In genomic region chr11:100284988-100285387, GRCm38 (mm10) we compare ENCODE assay signal across 19 mouse cellular contexts. TPM values are rescaled to one million over a fixed set of nuclear protein-coding genes. Genes with fewer than 3 reads are reported as not detected.
DNase-seq lines count a peak whose midpoint lies in the region; ATAC-seq lines count a peak whose summit lies in the region.
"Had no signal": no experiment of that assay in that cellular context is flagged by ENCODE, and none has a peak within 500 bp of the region (broad histone marks: within the 10 kb centered on the region; RNA-seq: fewer than 3 reads in every experiment).

No protein-coding gene starts in this region.

- H3K27ac ChIP-seq in embryonic facial prominence, embryonic 15.5 days (replicated peaks): peak overlapping the region; percentile 93
- no peak overlapping the region for H3K27ac ChIP-seq in hindbrain, embryonic 16.5 days (ENCODE audit: low read depth, low read length)
- H3K27ac ChIP-seq in heart, embryonic 12.5 days (ENCODE audit: poor library complexity, severe bottlenecking): no peak overlapping the region
- H3K27ac ChIP-seq in hindbrain, embryonic 14.5 days: no peak overlapping the region
- H3K27ac ChIP-seq: heart, embryonic 13.5 days; hindbrain, embryonic 13.5 days; neural tube, embryonic 15.5 days had no signal

- WGBS in embryonic facial prominence, embryonic 15.5 days: 73% methylated on average over 4 of the region's 4 CpGs
- WGBS in hindbrain, embryonic 16.5 days: 91% methylated on average over 4 of the region's 4 CpGs
- 72% methylated on average over 4 of the region's 4 CpGs for WGBS in heart, embryonic 12.5 days
- 83% methylated on average over 4 of the region's 4 CpGs for WGBS in hindbrain, embryonic 14.5 days

- peaks cover 28% of the 10 kb centered on the region for H3K4me1 ChIP-seq in embryonic facial prominence, embryonic 15.5 days
- no peaks in the 10 kb centered on the region for H3K4me1 ChIP-seq in hindbrain, embryonic 16.5 days (ENCODE audit: control insufficient read depth, insufficient read depth, low read depth, low read length)
- peaks cover 24% of the 10 kb centered on the region for H3K4me1 ChIP-seq in heart, embryonic 12.5 days (replicated peaks)
- no peaks in the 10 kb centered on the region for H3K4me1 ChIP-seq in hindbrain, embryonic 14.5 days (replicated peaks; ENCODE audit: control insufficient read depth, insufficient read depth, low read length)

- no peaks in the 10 kb centered on the region for H3K36me3 ChIP-seq in embryonic facial prominence, embryonic 15.5 days
- H3K36me3 ChIP-seq in hindbrain, embryonic 16.5 days (ENCODE audit: control insufficient read depth, insufficient read depth, low read length): no peaks in the 10 kb centered on the region
- no peaks in the 10 kb centered on the region for H3K36me3 ChIP-seq in heart, embryonic 12.5 days
- H3K36me3 ChIP-seq in hindbrain, embryonic 14.5 days (replicated peaks; ENCODE audit: control insufficient read depth, insufficient read depth): no peaks in the 10 kb centered on the region
- H3K36me3 ChIP-seq: G1E; heart, embryonic 13.5 days; hindbrain, embryonic 13.5 days; neural tube, embryonic 15.5 days had no signal

- no peak overlapping the region for H3K4me3 ChIP-seq in embryonic facial prominence, embryonic 15.5 days (replicated peaks)
- H3K4me3 ChIP-seq in hindbrain, embryonic 16.5 days (ENCODE audit: low read length): no peak overlapping the region
- no peak overlapping the region for H3K4me3 ChIP-seq in heart, embryonic 12.5 days
- H3K4me3 ChIP-seq in hindbrain, embryonic 14.5 days (replicated peaks; ENCODE audit: low read length): no peak overlapping the region
- H3K4me3 ChIP-seq: heart, embryonic 13.5 days; hindbrain, embryonic 13.5 days; neural tube, embryonic 15.5 days had no signal

- no peak overlapping the region for H3K9ac ChIP-seq in embryonic facial prominence, embryonic 15.5 days
- no peak overlapping the region for H3K9ac ChIP-seq in hindbrain, embryonic 16.5 days (ENCODE audit: low read depth, low read length)
- H3K9ac ChIP-seq in heart, embryonic 12.5 days: no peak overlapping the region
- no peak overlapping the region for H3K9ac ChIP-seq in hindbrain, embryonic 14.5 days
- H3K9ac ChIP-seq: heart, embryonic 13.5 days; hindbrain, embryonic 13.5 days; liver, postnatal 0 days; neural tube, embryonic 15.5 days had no signal

- no peaks in the 10 kb centered on the region for H3K27me3 ChIP-seq in embryonic facial prominence, embryonic 15.5 days
- H3K27me3 ChIP-seq in hindbrain, embryonic 16.5 days (replicated peaks; ENCODE audit: control insufficient read depth, insufficient read depth, low read length): no peaks in the 10 kb centered on the region
- peaks cover 9% of the 10 kb centered on the region; the same call in 1 of the 2 replicates for H3K27me3 ChIP-seq in heart, embryonic 12.5 days (replicated peaks)
- H3K27me3 ChIP-seq in hindbrain, embryonic 14.5 days (ENCODE audit: control insufficient read depth, insufficient read depth, low read length): no peaks in the 10 kb centered on the region
- H3K27me3 ChIP-seq: hindbrain, embryonic 13.5 days; neural tube, embryonic 15.5 days had no signal

- no peak for ATAC-seq in embryonic facial prominence, embryonic 15.5 days (ENCODE audit: insufficient number of reproducible peaks, low FRiP score, low TSS enrichment, low read depth)
- no peak for ATAC-seq in hindbrain, embryonic 16.5 days
- no peak for ATAC-seq in heart, embryonic 12.5 days (ENCODE audit: insufficient number of reproducible peaks, low FRiP score)
- no peak for ATAC-seq in hindbrain, embryonic 14.5 days (ENCODE audit: low FRiP score)
- ATAC-seq: liver, postnatal 0 days; midbrain, embryonic 16.5 days had no signal

- no peak overlapping the region for H3K4me2 ChIP-seq in embryonic facial prominence, embryonic 15.5 days (replicated peaks)
- H3K4me2 ChIP-seq in hindbrain, embryonic 16.5 days (ENCODE audit: low read length): no peak overlapping the region
- H3K4me2 ChIP-seq in heart, embryonic 12.5 days: no peak overlapping the region
- H3K4me2 ChIP-seq in hindbrain, embryonic 14.5 days (replicated peaks): no peak overlapping the region
- H3K4me2 ChIP-seq: heart, embryonic 13.5 days; hindbrain, embryonic 13.5 days; neural tube, embryonic 15.5 days had no signal

- H3K9me3 ChIP-seq in embryonic facial prominence, embryonic 15.5 days (replicated peaks): no peaks in the 10 kb centered on the region
- no peaks in the 10 kb centered on the region for H3K9me3 ChIP-seq in hindbrain, embryonic 16.5 days (ENCODE audit: control insufficient read depth, low read length)
- no peaks in the 10 kb centered on the region for H3K9me3 ChIP-seq in heart, embryonic 12.5 days (replicated peaks)
- H3K9me3 ChIP-seq in hindbrain, embryonic 14.5 days (ENCODE audit: control insufficient read depth, low read length): no peaks in the 10 kb centered on the region
- H3K9me3 ChIP-seq: G1E; heart, embryonic 13.5 days; hindbrain, embryonic 13.5 days; neural tube, embryonic 15.5 days had no signal

- peak; percentile 64 for DNase-seq in urinary bladder, postnatal 14 days (ENCODE audit: low spot score)
- no peak for DNase-seq in urinary bladder, postnatal 36 days (ENCODE audit: low spot score in 2 of 2)
- DNase-seq in lung, postnatal 4 days: peak; percentile 10 to 63
- DNase-seq in hindbrain, embryonic 14.5 days (ENCODE audit: low spot score): no peak
- DNase-seq: cerebellum, adult 2 months; kidney, adult 18-20 months; kidney, postnatal 10 days; liver; liver, postnatal 0 days; spleen, adult 18-20 months had no signal

RNA-seq across cellular contexts. Expression of gene Krt42, which starts 15.3 kb away (rescaled TPM):
- polyA plus RNA-seq in embryonic facial prominence, embryonic 15.5 days (2015; fragmentation: Nextera tagmentation; extraction: Ambion mirVana): 0.25 and 0.37 TPM in 2 replicates
- polyA plus RNA-seq in hindbrain, embryonic 16.5 days (2015; fragmentation: Nextera tagmentation; extraction: Ambion mirVana): not detected in 2 replicates
- polyA plus RNA-seq in heart, embryonic 12.5 days (2016; fragmentation: Nextera tagmentation; extraction: Ambion mirVana): not detected in 2 replicates
- polyA plus RNA-seq in hindbrain, embryonic 14.5 days (2014; fragmentation: Nextera tagmentation; extraction: Ambion mirVana): not detected in 2 replicates
- polyA plus RNA-seq: cerebellum, adult 2 months; embryonic facial prominence, embryonic 11.5 days; G1E; heart, embryonic 13.5 days; hindbrain, embryonic 13.5 days; liver, postnatal 0 days; midbrain, embryonic 16.5 days; neural tube, embryonic 15.5 days had no signal

RNA-seq across cellular contexts. Expression of gene Krt17, which starts 24.2 kb away (rescaled TPM):
- polyA plus RNA-seq in embryonic facial prominence, embryonic 15.5 days (2015; fragmentation: Nextera tagmentation; extraction: Ambion mirVana): 399 and 504 TPM in 2 replicates
- 0.36 and 0.70 TPM in 2 replicates for polyA plus RNA-seq in hindbrain, embryonic 16.5 days (2015; fragmentation: Nextera tagmentation; extraction: Ambion mirVana)
- polyA plus RNA-seq in heart, embryonic 12.5 days (2016; fragmentation: Nextera tagmentation; extraction: Ambion mirVana): 1.3 and 1.9 TPM in 2 replicates
- polyA plus RNA-seq in hindbrain, embryonic 14.5 days (2014; fragmentation: Nextera tagmentation; extraction: Ambion mirVana): 0.13 and 0.16 TPM in 2 replicates

RNA-seq across cellular contexts. Expression of gene Eif1, which starts 34.7 kb away (rescaled TPM):
- polyA plus RNA-seq in embryonic facial prominence, embryonic 15.5 days (2015; fragmentation: Nextera tagmentation; extraction: Ambion mirVana): 1,638 and 1,748 TPM in 2 replicates
- 1,208 and 1,248 TPM in 2 replicates for polyA plus RNA-seq in hindbrain, embryonic 16.5 days (2015; fragmentation: Nextera tagmentation; extraction: Ambion mirVana)
- 1,467 and 1,522 TPM in 2 replicates for polyA plus RNA-seq in heart, embryonic 12.5 days (2016; fragmentation: Nextera tagmentation; extraction: Ambion mirVana)
- polyA plus RNA-seq in hindbrain, embryonic 14.5 days (2014; fragmentation: Nextera tagmentation; extraction: Ambion mirVana): 1,239 and 1,372 TPM in 2 replicates

RNA-seq across cellular contexts. Expression of gene Krt16, which starts 36.3 kb away (rescaled TPM):
- polyA plus RNA-seq in embryonic facial prominence, embryonic 15.5 days (2015; fragmentation: Nextera tagmentation; extraction: Ambion mirVana): 6.9 and 7.0 TPM in 2 replicates
- polyA plus RNA-seq in hindbrain, embryonic 16.5 days (2015; fragmentation: Nextera tagmentation; extraction: Ambion mirVana): not detected in 2 replicates
- not detected in 2 replicates for polyA plus RNA-seq in heart, embryonic 12.5 days (2016; fragmentation: Nextera tagmentation; extraction: Ambion mirVana)
- polyA plus RNA-seq in hindbrain, embryonic 14.5 days (2014; fragmentation: Nextera tagmentation; extraction: Ambion mirVana): not detected in 2 replicates
- polyA plus RNA-seq: cerebellum, adult 2 months; embryonic facial prominence, embryonic 11.5 days; G1E; heart, embryonic 13.5 days; hindbrain, embryonic 13.5 days; liver, postnatal 0 days; midbrain, embryonic 16.5 days; neural tube, embryonic 15.5 days had no signal

RNA-seq across cellular contexts. Expression of gene Gast, which starts 49.2 kb away (rescaled TPM):
- 6.0 and 6.7 TPM in 2 replicates for polyA plus RNA-seq in embryonic facial prominence, embryonic 15.5 days (2015; fragmentation: Nextera tagmentation; extraction: Ambion mirVana)
- 0.52 TPM in 1 of 2 replicates, not detected in the other for polyA plus RNA-seq in hindbrain, embryonic 16.5 days (2015; fragmentation: Nextera tagmentation; extraction: Ambion mirVana)
- not detected in 2 replicates for polyA plus RNA-seq in heart, embryonic 12.5 days (2016; fragmentation: Nextera tagmentation; extraction: Ambion mirVana)
- 0.50 TPM in 1 of 2 replicates, not detected in the other for polyA plus RNA-seq in hindbrain, embryonic 14.5 days (2014; fragmentation: Nextera tagmentation; extraction: Ambion mirVana)
- polyA plus RNA-seq: cerebellum, adult 2 months; embryonic facial prominence, embryonic 11.5 days; G1E; heart, embryonic 13.5 days; liver, postnatal 0 days; neural tube, embryonic 15.5 days had no signal

Comparison
In these comparisons a context has a peak if more than half of its experiments do, and no peak if none do; other contexts are left out.
1. DNase-seq: peak in urinary bladder, postnatal 14 days (single experiment) and lung, postnatal 4 days (2 of 2); none in urinary bladder, postnatal 36 days (0 of 2) and hindbrain, embryonic 14.5 days (single experiment).
2. RNA of gene Krt17, which starts 24.2 kb away (polyA plus RNA-seq): 399 to 504 TPM in embryonic facial prominence, embryonic 15.5 days; 1.3 to 1.9 TPM in heart, embryonic 12.5 days, 0.36 to 0.70 TPM in hindbrain, embryonic 16.5 days and 0.13 to 0.16 TPM in hindbrain, embryonic 14.5 days; every median in the first group is over 100 times any median in the second.